Mouse (Mus musculus) heart, embryonic 15.5 days (tissue): ENCODE results near the gene Mrpl10. TPM values are rescaled to one million over a fixed set of nuclear protein-coding genes. Genes with fewer than 3 reads are reported as not detected.

Experiments
- ATAC-seq: fragments of 200-750 bp; cut with Nextera tagmentation; replicated peaks from 2 replicates; pipeline ENCODE4 v1.8.0; 2017; ENCODE audit warnings: low read depth, moderate TSS enrichment; ENCODE audit not compliant: insufficient number of reproducible peaks, insufficient read depth, low FRiP score
- H3K27ac ChIP-seq: fragments of 300-500 bp; sonication (generic); 2 replicates; pipeline ENCODE4 v1.5.1; 2015; ENCODE audit warnings: mild to moderate bottlenecking, inconsistent platforms
- H3K27me3 ChIP-seq: fragments of 300-500 bp; sonication (generic); 2 replicates; pipeline ENCODE4 v1.6.1; 2015; ENCODE audit warnings: inconsistent platforms
- H3K36me3 ChIP-seq: fragments of 300-500 bp; sonication (generic); 2 replicates; pipeline ENCODE4 v1.6.1; 2015; ENCODE audit warnings: mild to moderate bottlenecking, inconsistent platforms
- H3K4me1 ChIP-seq: fragments of 300-500 bp; sonication (generic); replicated peaks from 2 replicates; pipeline ENCODE4 v1.6.1; 2015; ENCODE audit warnings: inconsistent platforms
- H3K4me2 ChIP-seq: fragments of 300-500 bp; sonication (generic); 2 replicates; pipeline ENCODE4 v1.6.1; 2015; ENCODE audit warnings: inconsistent platforms, mild to moderate bottlenecking, moderate library complexity
- H3K4me3 ChIP-seq: fragments of 300-500 bp; sonication (generic); 2 replicates; pipeline ENCODE4 v1.5.1; 2015; ENCODE audit warnings: mild to moderate bottlenecking, inconsistent platforms
- H3K9ac ChIP-seq: fragments of 300-500 bp; sonication (generic); 2 replicates; pipeline ENCODE4 v1.6.1; 2015; ENCODE audit warnings: mild to moderate bottlenecking, inconsistent platforms
- H3K9me3 ChIP-seq: fragments of 300-500 bp; sonication (generic); replicated peaks from 2 replicates; pipeline ENCODE4 v1.6.1; 2016; ENCODE audit warnings: inconsistent platforms
- WGBS: fragments of 180-500 bp; shearing (Covaris S2); methylation state at CpG from one replicate; pipeline ENCODE4 v1.1.7; 2015; ENCODE audit warnings: mixed read lengths; 5-methylcytosine and 5-hydroxymethylcytosine counted together
- polyA plus RNA-seq: library from polyadenylated mRNA; unstranded; fragments of >200 nt; fragmentation: Nextera tagmentation; extraction: Ambion mirVana; gene quantifications from 2 replicates; pipeline ENCODE4 v1.2.1, GENCODE M21; 2015

Mrpl10 gene
- polyA plus RNA-seq, 1 experiment from 2014 or later, result 61.1 TPM

DNA sequence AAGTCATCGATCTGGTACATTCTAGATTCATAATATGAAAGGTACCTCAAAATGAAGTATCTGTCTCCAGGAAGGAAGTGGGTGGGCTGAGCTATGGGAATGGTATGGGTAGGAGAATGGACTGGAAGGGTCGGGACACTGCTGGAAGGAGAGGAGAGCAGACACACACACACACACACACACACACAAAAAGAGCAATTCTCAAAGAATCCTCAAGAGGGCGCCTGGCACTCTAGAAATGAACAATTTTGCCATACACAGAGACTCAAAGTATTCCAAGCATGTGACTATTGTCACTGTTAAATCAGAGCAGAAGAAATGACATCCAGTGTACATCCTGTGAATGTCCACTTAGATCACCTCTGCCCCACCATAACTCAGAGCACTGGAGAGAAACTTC is 31.2 kb downstream of the Mrpl10 start:
- Histone ChIP-seq H3K27ac (no peak overlapping the region), H3K4me1 (peaks cover 13% of the 10 kb centered on the region), H3K27me3 (no peaks in the 10 kb centered on the region), H3K36me3 (no peaks in the 10 kb centered on the region; the same call in 1 of the 2 replicates), H3K9ac (no peak overlapping the region), H3K4me2 (no peak overlapping the region), H3K4me3 (no peak overlapping the region), H3K9me3 (no peaks in the 10 kb centered on the region)
- WGBS, result 27% methylated on average over 3 of the region's 3 CpGs
- ATAC-seq, result no peak

DNA sequence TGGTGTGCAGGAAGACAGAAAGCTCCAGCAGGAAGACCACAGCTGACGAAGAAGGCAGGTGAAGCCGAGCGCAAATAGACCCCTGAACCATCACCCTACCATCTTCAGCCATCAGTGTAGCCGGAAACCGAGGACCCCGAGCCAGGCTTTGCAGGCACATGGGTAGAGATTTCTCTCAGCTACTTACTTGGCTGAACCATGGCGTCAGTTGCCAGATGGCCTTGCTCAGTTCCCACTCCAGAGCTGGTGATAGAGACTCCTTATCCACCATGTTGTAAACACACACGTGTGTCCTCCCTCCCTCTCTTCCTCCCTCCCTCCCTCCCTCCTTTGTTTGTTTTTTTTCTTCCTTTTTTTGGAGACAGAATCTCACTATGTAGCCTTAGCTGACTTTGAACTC is 32.9 kb downstream of the Mrpl10 start:
- Histone ChIP-seq H3K9me3 (no peaks in the 10 kb centered on the region), H3K4me3 (no peak overlapping the region), H3K9ac (no peak overlapping the region), H3K4me2 (no peak overlapping the region), H3K27me3 (no peaks in the 10 kb centered on the region), H3K27ac (no peak overlapping the region), H3K36me3 (no peaks in the 10 kb centered on the region), H3K4me1 (peaks cover 13% of the 10 kb centered on the region)
- 57% methylated on average over 8 of the region's 8 CpGs for WGBS
- no peak for ATAC-seq

DNA sequence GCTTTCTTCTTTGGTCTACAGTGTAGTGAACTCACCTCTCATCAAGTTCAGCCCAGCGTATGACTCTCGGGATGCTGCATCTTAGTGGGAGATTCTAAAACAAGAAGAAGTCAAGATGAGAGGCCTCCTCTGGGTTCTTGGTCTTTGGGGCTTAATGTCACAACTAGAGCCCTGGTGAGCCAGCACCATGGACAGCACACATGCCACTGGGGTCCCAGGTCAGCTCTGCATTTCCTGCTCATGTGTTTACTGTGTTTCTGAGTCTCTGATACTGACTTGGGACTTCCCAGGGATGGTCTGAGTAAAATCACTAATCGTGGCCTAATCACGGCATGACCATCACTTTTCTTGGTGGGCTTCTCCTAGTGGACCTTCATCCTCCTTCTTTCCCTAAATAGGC is 37.4 kb downstream of the Mrpl10 start:
- no peak overlapping the region for H3K27ac ChIP-seq
- WGBS, result 37% methylated on average over 4 of the region's 4 CpGs
- H3K4me2 ChIP-seq, result no peak overlapping the region
- no peaks in the 10 kb centered on the region for H3K9me3 ChIP-seq
- peaks cover 5% of the 10 kb centered on the region for H3K4me1 ChIP-seq
- ATAC-seq, result no peak
- H3K9ac ChIP-seq, result no peak overlapping the region
- no peak overlapping the region for H3K4me3 ChIP-seq
- H3K36me3 ChIP-seq, result no peaks in the 10 kb centered on the region
- peaks cover 15% of the 10 kb centered on the region for H3K27me3 ChIP-seq

DNA sequence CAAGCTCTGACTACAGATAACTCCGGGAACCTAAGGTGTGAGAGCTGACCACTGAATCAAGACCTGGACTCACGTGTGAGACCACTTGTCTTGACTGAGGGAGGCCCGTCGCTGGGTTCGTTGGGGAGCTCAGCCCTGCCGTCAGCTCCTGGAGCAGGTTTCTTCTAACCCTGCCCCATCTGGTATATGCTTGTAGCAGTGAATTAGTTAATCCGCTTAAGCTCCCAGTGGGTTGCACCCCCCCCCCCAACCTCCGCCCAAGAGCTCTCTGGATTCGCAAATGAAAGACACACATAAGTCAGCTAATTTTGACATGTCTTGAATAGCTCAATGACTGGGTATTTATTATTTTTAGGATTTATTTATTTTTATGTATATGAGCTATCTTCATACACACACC is 38.9 kb downstream of the Mrpl10 start:
- peaks cover 8% of the 10 kb centered on the region for H3K4me1 ChIP-seq
- H3K27ac ChIP-seq, result no peak overlapping the region
- WGBS, result 24% methylated on average over 9 of the region's 9 CpGs
- no peak for ATAC-seq
- H3K36me3 ChIP-seq, result no peaks in the 10 kb centered on the region
- H3K9ac ChIP-seq, result no peak overlapping the region
- no peaks in the 10 kb centered on the region for H3K9me3 ChIP-seq
- H3K4me3 ChIP-seq, result no peak overlapping the region
- H3K27me3 ChIP-seq, result peaks cover 24% of the 10 kb centered on the region
- no peak overlapping the region for H3K4me2 ChIP-seq

DNA sequence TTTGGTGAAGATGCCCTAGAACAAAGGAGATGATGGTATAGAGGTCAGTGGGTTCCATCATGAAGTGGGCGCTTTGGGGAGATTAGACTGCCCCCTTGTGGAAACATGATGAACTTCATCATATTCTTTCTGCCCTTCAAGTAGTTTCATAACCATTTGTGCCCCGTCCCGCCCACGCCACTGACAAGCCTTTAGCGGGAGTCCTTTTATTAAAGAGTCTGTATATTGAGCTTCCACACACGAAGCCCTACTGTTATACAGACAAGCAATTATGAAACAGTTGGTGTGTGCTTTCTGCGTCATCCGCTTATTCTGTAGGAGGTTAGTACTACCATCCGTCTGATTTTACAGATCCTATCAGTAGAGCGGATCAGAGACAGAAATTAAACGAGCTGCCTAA is 41.6 kb downstream of the Mrpl10 start:
- Histone ChIP-seq H3K9me3 (no peaks in the 10 kb centered on the region), H3K4me1 (peaks cover 8% of the 10 kb centered on the region), H3K4me3 (no peak overlapping the region), H3K4me2 (0 out of 2 replicates have a peak overlapping the region, but pooled peaks have one; percentile 32), H3K27ac (no peak overlapping the region), H3K36me3 (no peaks in the 10 kb centered on the region), H3K27me3 (peaks cover 24% of the 10 kb centered on the region), H3K9ac (no peak overlapping the region)
- no peak; the same call in 1 of the 2 replicates for ATAC-seq
- 35% methylated on average over 11 of the region's 11 CpGs for WGBS

GRCm38 (mm10) chr11:97083401-97084140 is 42.2 kb downstream of the Mrpl10 start:
- H3K9ac ChIP-seq, result no peak overlapping the region
- H3K4me3 ChIP-seq, result no peak overlapping the region
- no peak overlapping the region for H3K27ac ChIP-seq
- peaks cover 8% of the 10 kb centered on the region for H3K4me1 ChIP-seq
- H3K9me3 ChIP-seq, result 0 out of 2 replicates have a peak, but pooled peaks cover under 1% of the 10 kb centered on the region
- peak overlapping the region; percentile 32 for H3K4me2 ChIP-seq
- peaks cover 24% of the 10 kb centered on the region for H3K27me3 ChIP-seq
- 16% methylated on average over 22 of the region's 22 CpGs for WGBS
- ATAC-seq, result no peak; the same call in 1 of the 2 replicates
- H3K36me3 ChIP-seq, result no peaks in the 10 kb centered on the region

DNA sequence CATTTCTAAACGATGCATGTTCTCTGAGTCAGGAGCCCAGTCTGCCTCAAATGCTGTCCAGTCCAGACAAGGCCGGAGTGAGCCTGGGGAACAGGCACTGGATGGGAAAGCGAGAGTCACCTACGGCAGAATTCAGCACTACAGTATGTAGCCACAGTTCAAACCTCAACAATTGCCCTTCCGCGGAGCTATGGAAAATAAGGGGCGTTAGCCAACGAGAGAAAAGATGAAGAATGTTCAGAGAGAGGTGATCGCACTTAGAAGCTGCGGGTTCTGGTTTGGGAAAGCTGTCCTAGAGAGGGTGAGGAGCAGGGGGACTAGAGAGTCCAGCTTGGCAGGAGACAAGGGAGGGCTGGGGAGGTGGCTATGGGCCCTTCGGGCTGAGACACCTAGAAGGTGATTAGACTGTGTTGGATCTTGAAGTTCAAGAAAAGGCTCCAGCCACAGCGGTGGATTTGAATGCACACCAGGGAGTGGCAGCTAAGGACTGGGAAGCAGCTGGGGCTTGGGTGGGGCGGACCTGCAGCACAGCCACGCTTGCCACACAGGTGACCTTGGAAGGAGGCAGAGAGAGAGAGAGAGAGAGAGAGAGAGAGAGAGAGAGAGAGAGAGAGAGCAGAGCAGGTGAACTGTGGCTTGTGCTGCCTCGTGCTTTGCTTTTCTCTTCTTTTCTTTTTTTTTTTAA is 43.6 kb downstream of the Mrpl10 start:
- Histone ChIP-seq H3K4me1 (peaks cover 8% of the 10 kb centered on the region), H3K36me3 (no peaks in the 10 kb centered on the region), H3K4me2 (no peak overlapping the region), H3K27me3 (peaks cover 24% of the 10 kb centered on the region), H3K27ac (no peak overlapping the region), H3K9ac (no peak overlapping the region), H3K9me3 (0 out of 2 replicates have a peak, but pooled peaks cover 8% of the 10 kb centered on the region), H3K4me3 (no peak overlapping the region)
- no peak for ATAC-seq
- WGBS, result 85% methylated on average over 15 of the region's 15 CpGs

- Histone ChIP-seq H3K4me2 (no peak overlapping the region), H3K9ac (no peak overlapping the region), H3K27ac (no peak overlapping the region), H3K4me1 (peaks cover 8% of the 10 kb centered on the region), H3K4me3 (no peak overlapping the region), H3K9me3 (0 out of 2 replicates have a peak, but pooled peaks cover 8% of the 10 kb centered on the region), H3K27me3 (peaks cover 27% of the 10 kb centered on the region), H3K36me3 (no peaks in the 10 kb centered on the region)
- WGBS, result 59% methylated on average over 6 of the region's 6 CpGs
- ATAC-seq, result no peak
Measured at GRCm38 (mm10) chr11:97086365-97086764, 45.0 kb downstream of the Mrpl10 start.

DNA sequence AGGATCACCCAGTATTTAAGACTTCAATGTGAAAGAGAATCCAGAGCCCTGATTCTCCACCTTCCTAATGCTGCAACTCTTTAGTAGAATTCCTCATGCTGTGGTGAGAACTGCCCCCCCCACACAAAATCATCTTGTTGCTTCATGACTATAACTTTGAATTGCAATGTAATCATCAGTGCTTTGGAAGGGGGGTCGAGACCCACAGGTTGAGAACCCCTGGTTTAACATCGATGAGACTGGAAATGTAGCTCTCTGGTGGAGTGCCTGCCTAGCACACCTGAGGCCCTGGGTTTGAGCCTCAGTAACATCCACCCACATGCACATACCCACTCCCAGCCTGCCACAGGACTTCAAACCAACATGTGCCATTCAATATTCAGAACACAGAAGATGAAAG is 53.2 kb downstream of the Mrpl10 start:
- Histone ChIP-seq H3K9me3 (no peaks in the 10 kb centered on the region), H3K9ac (no peak overlapping the region), H3K27ac (no peak overlapping the region), H3K4me2 (no peak overlapping the region), H3K36me3 (no peaks in the 10 kb centered on the region), H3K4me3 (no peak overlapping the region), H3K27me3 (peaks cover 57% of the 10 kb centered on the region), H3K4me1 (peaks cover 6% of the 10 kb centered on the region)
- WGBS, result 51% methylated on average over 2 of the region's 2 CpGs
- ATAC-seq, result no peak

DNA sequence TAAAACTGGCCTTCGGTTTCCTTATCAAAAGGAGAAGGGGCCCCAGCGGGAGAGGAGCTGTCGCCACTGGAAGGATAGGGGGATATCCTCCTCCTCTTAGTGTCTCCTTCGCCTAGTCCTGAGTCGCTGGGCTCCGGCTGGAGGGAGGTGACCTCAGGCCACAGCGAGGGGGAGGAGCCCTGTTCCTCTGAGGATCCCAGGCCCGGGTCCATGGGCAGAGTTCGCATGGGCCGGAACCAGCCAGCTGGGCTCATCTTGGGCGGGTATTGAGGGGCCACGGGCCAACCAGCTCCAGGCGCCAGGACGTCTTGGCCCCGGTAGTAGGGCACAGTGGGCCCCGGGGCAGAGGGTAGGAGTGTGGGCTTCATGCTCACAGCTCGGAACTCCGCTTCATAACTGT is 57.4 kb downstream of the Mrpl10 start:
- H3K27me3 ChIP-seq, result peaks cover 63% of the 10 kb centered on the region
- no peak for ATAC-seq
- peak overlapping the region; percentile 46 for H3K4me2 ChIP-seq
- WGBS, result 10% methylated on average over 18 of the region's 18 CpGs
- H3K9ac ChIP-seq, result no peak overlapping the region
- H3K36me3 ChIP-seq, result no peaks in the 10 kb centered on the region
- peak overlapping the region; percentile 19 for H3K4me3 ChIP-seq
- H3K4me1 ChIP-seq, result peaks cover 6% of the 10 kb centered on the region
- H3K27ac ChIP-seq, result no peak overlapping the region
- H3K9me3 ChIP-seq, result no peaks in the 10 kb centered on the region
